Mouse (Mus musculus): Measurements from ENCODE around the gene Nt5c3b. TPM values are rescaled to one million over a fixed set of nuclear protein-coding genes. Genes with fewer than 3 reads are reported as not detected.

The Nt5c3b gene
- polyA plus RNA-seq, 1 experiment from 2014 or later: 105 TPM

- H3K9ac ChIP-seq: no peak overlapping the region
- ATAC-seq (ENCODE audit: low FRiP score, low read depth): no peak
- H3K4me1 ChIP-seq: 0 out of 2 replicates have a peak, but pooled peaks cover 6% of the 10 kb centered on the region
- H3K4me2 ChIP-seq (replicated peaks): no peak overlapping the region
- H3K27me3 ChIP-seq (replicated peaks): no peaks in the 10 kb centered on the region
- 88% methylated on average over 8 of the region's 8 CpGs for WGBS
- H3K27ac ChIP-seq: no peak overlapping the region
- H3K36me3 ChIP-seq: no peaks in the 10 kb centered on the region
- H3K4me3 ChIP-seq: no peak overlapping the region
- no peaks in the 10 kb centered on the region for H3K9me3 ChIP-seq
These were observed 35.3 kb downstream of the Nt5c3b start for GRCm38 (mm10) chr11:100406273-100406672.

GRCm38 (mm10) chr11:100404456-100405074 is 37.0 kb downstream of the Nt5c3b start:
- H3K36me3 ChIP-seq: no peaks in the 10 kb centered on the region
- no peaks in the 10 kb centered on the region for H3K27me3 ChIP-seq (replicated peaks)
- no peaks in the 10 kb centered on the region for H3K9me3 ChIP-seq
- ATAC-seq (ENCODE audit: low FRiP score, low read depth): no peak
- H3K9ac ChIP-seq: no peak overlapping the region
- no peak overlapping the region for H3K27ac ChIP-seq
- 90% methylated on average over 3 of the region's 3 CpGs for WGBS
- H3K4me3 ChIP-seq: no peak overlapping the region
- no peak overlapping the region for H3K4me2 ChIP-seq (replicated peaks)
- H3K4me1 ChIP-seq: 0 out of 2 replicates have a peak, but pooled peaks cover 6% of the 10 kb centered on the region

- Histone ChIP-seq H3K4me2 (replicated peaks) (no peak overlapping the region), H3K4me3 (no peak overlapping the region), H3K27ac (no peak overlapping the region), H3K9ac (no peak overlapping the region), H3K27me3 (replicated peaks) (no peaks in the 10 kb centered on the region), H3K9me3 (no peaks in the 10 kb centered on the region), H3K36me3 (no peaks in the 10 kb centered on the region), H3K4me1 (0 out of 2 replicates have a peak, but pooled peaks cover 6% of the 10 kb centered on the region)
- 74% methylated on average over 10 of the region's 10 CpGs for WGBS
- no peak for ATAC-seq (ENCODE audit: low FRiP score, low read depth)
These were observed 38.0 kb downstream of the Nt5c3b start for GRCm38 (mm10) chr11:100403445-100404134.

- Histone ChIP-seq H3K9me3 (no peaks in the 10 kb centered on the region), H3K4me1 (0 out of 2 replicates have a peak, but pooled peaks cover 6% of the 10 kb centered on the region), H3K4me2 (replicated peaks) (no peak overlapping the region), H3K36me3 (no peaks in the 10 kb centered on the region), H3K27me3 (replicated peaks) (no peaks in the 10 kb centered on the region), H3K27ac (no peak overlapping the region), H3K9ac (no peak overlapping the region), H3K4me3 (no peak overlapping the region)
- no peak for ATAC-seq (ENCODE audit: low FRiP score, low read depth)
- WGBS: 65% methylated on average over 2 of the region's 2 CpGs
These were observed 38.9 kb downstream of the Nt5c3b start for GRCm38 (mm10) chr11:100402682-100403081.

- Histone ChIP-seq H3K27ac (no peak overlapping the region), H3K4me2 (replicated peaks) (no peak overlapping the region), H3K9ac (no peak overlapping the region), H3K4me3 (no peak overlapping the region), H3K4me1 (peaks cover 6% of the 10 kb centered on the region; the same call in 1 of the 2 replicates), H3K27me3 (replicated peaks) (no peaks in the 10 kb centered on the region), H3K36me3 (no peaks in the 10 kb centered on the region), H3K9me3 (no peaks in the 10 kb centered on the region)
- WGBS: 47% methylated on average over 6 of the region's 6 CpGs
- no peak for ATAC-seq (ENCODE audit: low FRiP score, low read depth)
These were observed 39.4 kb downstream of the Nt5c3b start for GRCm38 (mm10) chr11:100402240-100402639.

GRCm38 (mm10) chr11:100400842-100401241 is 40.8 kb downstream of the Nt5c3b start:
- Histone ChIP-seq H3K4me2 (replicated peaks) (no peak overlapping the region), H3K4me1 (peaks cover 20% of the 10 kb centered on the region), H3K27me3 (replicated peaks) (peaks cover 13% of the 10 kb centered on the region), H3K9ac (no peak overlapping the region), H3K9me3 (no peaks in the 10 kb centered on the region), H3K36me3 (no peaks in the 10 kb centered on the region), H3K27ac (no peak overlapping the region), H3K4me3 (no peak overlapping the region)
- no peak for ATAC-seq (ENCODE audit: low FRiP score, low read depth)
- 83% methylated on average over 6 of the region's 6 CpGs for WGBS

- Histone ChIP-seq H3K36me3 (no peaks in the 10 kb centered on the region), H3K4me2 (replicated peaks) (no peak overlapping the region), H3K27ac (no peak overlapping the region), H3K27me3 (replicated peaks) (peaks cover 22% of the 10 kb centered on the region), H3K9ac (no peak overlapping the region), H3K4me1 (peaks cover 27% of the 10 kb centered on the region), H3K4me3 (no peak overlapping the region), H3K9me3 (no peaks in the 10 kb centered on the region)
- WGBS: 83% methylated on average over 12 of the region's 12 CpGs
- no peak for ATAC-seq (ENCODE audit: low FRiP score, low read depth)
These were observed 41.7 kb downstream of the Nt5c3b start for GRCm38 (mm10) chr11:100399727-100400538.

GRCm38 (mm10) chr11:100399320-100399719 is 42.3 kb downstream of the Nt5c3b start:
- Histone ChIP-seq H3K4me3 (no peak overlapping the region), H3K4me2 (replicated peaks) (no peak overlapping the region), H3K9me3 (no peaks in the 10 kb centered on the region), H3K36me3 (no peaks in the 10 kb centered on the region), H3K27ac (no peak overlapping the region), H3K9ac (no peak overlapping the region), H3K27me3 (replicated peaks) (peaks cover 25% of the 10 kb centered on the region), H3K4me1 (peaks cover 27% of the 10 kb centered on the region)
- 79% methylated on average over 9 of the region's 9 CpGs for WGBS
- ATAC-seq (ENCODE audit: low FRiP score, low read depth): no peak

GRCm38 (mm10) chr11:100398517-100398916 is 43.1 kb downstream of the Nt5c3b start:
- Histone ChIP-seq H3K4me2 (replicated peaks) (no peak overlapping the region), H3K36me3 (no peaks in the 10 kb centered on the region), H3K4me3 (no peak overlapping the region), H3K27ac (no peak overlapping the region), H3K4me1 (peaks cover 26% of the 10 kb centered on the region), H3K9me3 (no peaks in the 10 kb centered on the region), H3K9ac (no peak overlapping the region), H3K27me3 (replicated peaks) (peaks cover 25% of the 10 kb centered on the region)
- WGBS: 94% methylated on average over 7 of the region's 7 CpGs
- ATAC-seq (ENCODE audit: low FRiP score, low read depth): no peak

- Histone ChIP-seq H3K9ac (peak within 1 kb of the TSS; percentile 78), H3K27me3 (replicated peaks) (peaks cover 25% of the 10 kb centered on the region), H3K36me3 (no peaks in the 10 kb centered on the region), H3K4me1 (peaks cover 22% of the 10 kb centered on the region), H3K4me3 (peak within 1 kb of the TSS; percentile 60), H3K4me2 (replicated peaks) (peak within 1 kb of the TSS; percentile 67), H3K9me3 (no peaks in the 10 kb centered on the region), H3K27ac (no peak within 1 kb of the TSS)
- 2% methylated on average over 37 of the region's 37 CpGs for WGBS
- ATAC-seq (ENCODE audit: low FRiP score, low read depth): peak; percentile 99
These were observed 43.8 kb downstream of the Nt5c3b start, which contains the start of gene Jup for GRCm38 (mm10) chr11:100397600-100398389. Gene Jup (minus strand): TSS chr11:100397763.

GRCm38 (mm10) chr11:100396886-100397599 is 44.6 kb downstream of the Nt5c3b start:
- peaks cover 25% of the 10 kb centered on the region for H3K27me3 ChIP-seq (replicated peaks)
- WGBS: 3% methylated on average over 42 of the region's 42 CpGs
- ATAC-seq (ENCODE audit: low FRiP score, low read depth): no peak

More at GRCm38 (mm10) chr11:100396886-100397599, 44.6 kb downstream of the Nt5c3b start:
- Histone ChIP-seq H3K9ac (peak overlapping the region; percentile 78), H3K36me3 (no peaks in the 10 kb centered on the region), H3K9me3 (no peaks in the 10 kb centered on the region), H3K4me1 (peaks cover 24% of the 10 kb centered on the region), H3K4me3 (peak overlapping the region; percentile 60), H3K4me2 (replicated peaks) (peak overlapping the region; percentile 67), H3K27ac (no peak overlapping the region)

Measured in neural tube, embryonic 12.5 days (tissue).